Mouse (Mus musculus) CD4-positive, CD25-positive, alpha-beta regulatory T cell (primary cell): ENCODE data around the gene Gpr160. TPM values are rescaled to one million over a fixed set of nuclear protein-coding genes. Genes with fewer than 3 reads are reported as not detected.

ENCODE experiments used
- polyA plus RNA-seq: library from polyadenylated mRNA; unstranded; fragments of 100-300 nt; shearing (Covaris generic); gene quantifications from one replicate; pipeline ENCODE4 v1.2.1, GENCODE M21; 2017

Gene Gpr160
- 3.4 TPM for polyA plus RNA-seq

DNA sequence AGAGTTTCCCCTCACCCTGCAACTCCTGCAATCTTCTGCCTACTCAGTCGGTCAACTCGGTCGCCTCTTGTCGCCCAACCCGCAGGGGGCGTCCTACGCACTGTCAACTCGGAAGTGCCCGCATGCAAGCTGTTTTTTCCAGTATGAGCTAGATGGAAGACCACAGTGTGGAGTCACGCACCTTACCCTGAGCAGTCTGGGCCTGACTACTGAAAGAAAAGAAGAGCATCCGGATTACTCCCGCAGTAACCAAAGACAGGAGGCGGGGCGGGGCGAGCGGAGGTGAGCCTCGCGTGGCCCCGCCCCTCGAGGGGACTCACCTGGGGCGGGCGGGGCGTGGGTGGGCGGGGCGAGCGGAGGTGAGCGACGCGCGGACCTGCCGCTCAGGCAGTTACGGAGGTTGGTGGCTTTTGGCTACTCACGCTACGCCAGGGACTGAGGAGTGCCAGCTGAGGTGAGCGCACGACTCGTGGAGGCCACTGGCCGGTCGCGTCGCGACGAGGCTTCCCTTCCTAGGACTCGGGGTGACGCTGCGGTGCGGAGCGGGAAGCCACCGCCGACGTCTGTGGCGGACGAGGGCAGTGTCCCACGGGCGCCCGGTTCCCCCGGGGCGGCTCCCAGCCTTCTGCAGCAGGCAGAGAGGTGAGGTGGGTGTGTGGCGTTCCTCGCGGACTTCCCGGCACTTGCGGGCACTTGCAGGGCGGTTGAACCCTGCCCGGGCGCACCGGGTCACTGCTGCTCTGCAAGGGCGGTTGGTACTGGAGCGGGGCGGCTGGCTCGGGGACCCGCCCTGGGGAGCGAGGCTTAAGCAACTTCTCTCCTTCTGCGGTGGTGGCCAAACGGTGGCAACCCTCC, at the start of gene Gpr160:
Gpr160 (plus strand) TSS at position 347 of the 855 bp plus-strand sequence.

Other genes with a start within 250 kb of the Gpr160 start
- not detected for gene Lrriq4, start 211.4 kb upstream of the Gpr160 start, polyA plus RNA-seq
- gene Lrrc34, start 208.1 kb upstream of the Gpr160 start, polyA plus RNA-seq = 0.16 TPM
- gene Lrrc31, start 156.1 kb upstream of the Gpr160 start, polyA plus RNA-seq = 0.07 TPM
- not detected for gene Samd7, start 109.7 kb upstream of the Gpr160 start, polyA plus RNA-seq
- gene Sec62, start 63.1 kb upstream of the Gpr160 start, polyA plus RNA-seq = 69.0 TPM
- 32.2 TPM for gene Phc3, start 113.5 kb downstream of the Gpr160 start, polyA plus RNA-seq
- gene Prkci, start 139.8 kb downstream of the Gpr160 start, polyA plus RNA-seq = 13.8 TPM
- gene Skil, start 239.1 kb downstream of the Gpr160 start, polyA plus RNA-seq = 72.3 TPM